Mouse (Mus musculus) testis, adult 10 weeks (tissue): ENCODE results near the gene Nrn1. TPM values are rescaled to one million over a fixed set of nuclear protein-coding genes. Genes with fewer than 3 reads are reported as not detected.

Experiments used
- polyA plus RNA-seq: library from polyadenylated mRNA; stranded (reverse); fragments of 350-450 nt; fragmentation: Illumina TruSeq; extraction: RNeasy Lipid Tissue Mini Kit (QIAGEN cat#74804); gene quantifications from one replicate; pipeline ENCODE4 v1.2.3, GENCODE M21; 2014; ENCODE audit warnings: low read depth, low replicate concordance

The Nrn1 gene
- polyA plus RNA-seq: 3.4 TPM

DNA sequence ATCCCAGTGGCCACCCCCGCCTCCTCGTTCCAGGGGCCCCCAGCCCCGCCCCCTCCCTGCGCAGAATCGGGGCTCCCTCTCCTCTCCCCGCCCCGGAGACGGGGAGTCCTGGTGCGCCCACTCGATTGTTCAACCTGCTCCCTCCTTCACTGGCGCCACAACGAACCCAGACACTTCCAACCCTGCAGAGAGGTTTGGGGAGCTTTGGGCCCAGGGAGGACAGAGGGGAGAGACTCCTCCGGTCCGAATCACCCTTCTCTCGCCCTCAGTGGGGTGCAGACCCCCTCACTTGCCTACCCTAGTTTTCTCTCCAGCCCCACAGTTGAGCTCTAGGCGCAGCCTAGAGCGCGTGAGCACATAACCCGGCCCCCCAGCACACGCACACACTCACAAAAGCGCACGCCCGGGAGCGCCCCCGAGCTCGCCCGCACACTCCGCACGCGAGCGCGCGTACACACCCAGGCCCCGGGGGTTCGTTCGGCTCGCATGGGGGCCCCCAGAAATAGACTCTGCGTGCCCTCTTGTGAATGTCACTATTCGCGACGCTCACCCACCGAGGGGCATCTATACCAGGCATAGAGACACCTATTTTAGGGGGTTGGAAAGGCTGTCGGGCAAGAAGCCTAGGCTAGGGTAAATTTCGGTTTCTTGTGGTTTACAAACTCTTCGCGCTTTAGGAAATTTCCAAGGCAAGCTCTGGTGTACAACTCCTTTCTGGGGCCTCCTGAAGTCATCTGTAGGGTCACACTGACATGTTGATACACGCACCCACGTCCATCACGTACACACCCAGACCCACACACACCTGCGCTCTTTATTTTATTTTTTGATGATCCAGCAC lies at the start of gene Nrn1:
Gene Nrn1, minus strand, starts transcription at position 401 of the 841 bp plus-strand sequence.

